Mouse (Mus musculus) olfactory bulb, adult 2 months (tissue): ENCODE data around the gene Eid2. TPM values are rescaled to one million over a fixed set of nuclear protein-coding genes. Genes with fewer than 3 reads are reported as not detected.
"Not testable (repeated sequence)": the region's sequence is repeated elsewhere in the genome, so short reads cannot be mapped to it uniquely, and the experiment has no call there.

ENCODE experiments used
- H3K27ac ChIP-seq: fragments of 200-500 bp; 2 replicates; pipeline ENCODE4 v1.5.1; 2012; ENCODE audit warnings: low read depth, low read length; ENCODE audit not compliant: insufficient read depth
- H3K4me1 ChIP-seq: fragments of 200-500 bp; 2 replicates; pipeline ENCODE4 v1.6.1; 2012; ENCODE audit warnings: low read length; ENCODE audit not compliant: control insufficient read depth, insufficient read depth
- H3K4me3 ChIP-seq: fragments of 200-500 bp; 2 replicates; pipeline ENCODE4 v1.5.1; 2012; ENCODE audit warnings: mild to moderate bottlenecking, low read depth, low read length, moderate library complexity; ENCODE audit not compliant: insufficient read depth
- CTCF ChIP-seq: fragments of 200-500 bp; IDR thresholded peaks from 2 replicates; pipeline ENCODE4 v1.5.1; 2012; ENCODE audit warnings: low read depth, mild to moderate bottlenecking, low read length, moderate library complexity; ENCODE audit not compliant: insufficient read depth
- POLR2A ChIP-seq: fragments of 200-500 bp; IDR thresholded peaks from 2 replicates; pipeline ENCODE4 v1.6.1; 2012; ENCODE audit warnings: mild to moderate bottlenecking, low read depth, low read length, moderate library complexity; ENCODE audit not compliant: insufficient read depth
- WGBS: fragments of 180-500 bp; shearing (Covaris S2); methylation state at CpG from one replicate; pipeline ENCODE4 v1.1.7; 2018; 5-methylcytosine and 5-hydroxymethylcytosine counted together
- polyA plus RNA-seq: library from polyadenylated mRNA; stranded (reverse); fragments of >200 nt; gene quantifications from 2 replicates; pipeline ENCODE4 v1.2.4, GENCODE M21; 2012; ENCODE audit warnings: low replicate concordance; ENCODE audit not compliant: missing spikeins, insufficient read depth, insufficient read length

Gene Eid2
- polyA plus RNA-seq: not detected in 2 replicates

GRCm38 (mm10) chr7:28267129-28268041, at the start of gene Eid2:
Eid2 (plus strand) TSS chr7:28267881.
- WGBS: 7% methylated on average over 57 of the region's 57 CpGs

DNA sequence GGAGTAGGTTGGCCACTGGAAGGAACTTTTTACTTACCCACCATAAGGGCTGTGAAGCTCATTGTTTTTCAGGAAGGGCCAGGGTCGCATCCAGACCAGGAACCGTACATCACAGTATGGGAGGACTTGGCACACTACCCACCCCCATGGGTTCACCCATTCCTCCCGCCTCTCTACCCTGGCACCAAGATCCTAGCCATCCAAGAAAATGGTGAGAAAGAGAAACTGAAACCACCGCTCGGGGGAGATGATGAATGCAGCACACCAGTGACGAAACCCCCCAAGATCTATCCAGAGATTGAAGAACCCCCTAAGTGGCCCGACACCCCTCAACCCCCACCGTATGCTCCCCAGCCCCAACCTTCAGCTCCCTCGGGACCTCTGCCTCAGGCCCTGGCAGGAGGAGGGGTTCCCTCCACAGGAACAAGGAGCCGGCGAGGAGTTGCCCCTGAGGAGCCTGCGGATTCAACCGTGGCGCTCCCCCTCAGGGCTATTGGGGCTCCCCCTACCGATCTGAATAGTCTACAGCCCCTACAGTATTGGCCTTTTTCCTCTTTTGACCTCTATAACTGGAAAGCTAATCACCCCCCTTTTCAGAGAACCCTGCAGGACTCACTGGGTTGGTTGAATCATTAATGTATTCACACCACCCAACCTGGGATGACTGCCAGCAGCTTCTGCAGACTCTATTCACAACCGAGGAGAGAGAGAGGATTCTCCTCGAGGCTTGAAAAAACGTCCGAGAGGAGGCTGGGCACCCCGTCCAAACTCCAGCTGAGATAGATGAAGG, 48.5 kb upstream of the Eid2 start:
- not testable (repeated sequence) for H3K27ac ChIP-seq, H3K4me1 ChIP-seq
- 24% methylated on average over 20 of the region's 20 CpGs for WGBS
- H3K4me3 ChIP-seq: peak overlapping the region; percentile 37

More at GRCm38 (mm10) chr7:28267129-28268041, at the start of gene Eid2:
- Histone ChIP-seq H3K4me3 (peak within 1 kb of the TSS; percentile 100), H3K4me1 (peaks cover 2% of the 10 kb centered on the region; the same call in 1 of the 2 replicates), H3K27ac (peak within 1 kb of the TSS; percentile 91)
- TF ChIP-seq POLR2A (peak; percentile 78), CTCF (no peak)

GRCm38 (mm10) chr7:28226836-28227235, 40.8 kb upstream of the Eid2 start:
- H3K27ac ChIP-seq, H3K4me1 ChIP-seq, H3K4me3 ChIP-seq: not testable (repeated sequence)
- 82% methylated on average over 4 of the region's 4 CpGs for WGBS

DNA sequence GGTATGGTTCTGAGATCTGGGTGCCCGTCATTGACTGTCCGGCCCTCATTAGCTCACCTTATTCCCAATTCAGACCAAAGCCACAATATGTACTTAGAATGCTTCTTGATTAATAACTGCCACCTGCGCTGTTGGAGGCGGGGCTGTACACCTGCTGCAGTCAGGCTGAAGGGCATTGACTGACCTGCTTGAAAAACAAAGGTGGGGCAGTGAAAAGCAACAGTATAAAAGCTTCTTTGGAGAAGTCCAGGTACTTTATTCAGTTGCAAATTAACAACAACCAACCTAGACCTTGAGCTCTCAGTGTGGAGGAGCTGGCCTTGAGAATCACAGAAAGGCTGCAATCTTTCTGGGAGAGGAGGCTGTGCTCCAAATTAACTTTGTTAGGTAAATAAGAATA, 40.3 kb upstream of the Eid2 start:
- not testable (repeated sequence) for H3K4me3 ChIP-seq, H3K4me1 ChIP-seq, H3K27ac ChIP-seq
- WGBS: 87% methylated on average over 4 of the region's 4 CpGs

DNA sequence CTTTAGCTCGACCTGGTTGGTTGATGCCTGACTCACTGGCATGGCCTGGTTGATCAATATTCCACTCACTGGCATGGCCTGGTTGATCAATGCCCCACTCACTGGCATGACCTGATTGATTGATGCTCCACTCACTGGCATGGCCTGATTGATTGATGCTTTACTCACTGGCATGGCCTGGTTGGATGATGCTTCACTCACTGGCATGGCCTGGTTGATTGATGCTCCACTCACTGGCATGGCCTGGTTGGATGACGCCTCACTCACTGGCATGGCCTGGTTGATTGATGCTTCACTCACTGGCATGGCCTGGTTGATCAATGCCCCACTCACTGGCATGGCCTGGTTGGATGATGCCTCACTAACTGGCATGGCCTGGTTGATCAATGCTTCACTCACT, 23.7 kb upstream of the Eid2 start:
- not testable (repeated sequence) for H3K4me1 ChIP-seq, H3K27ac ChIP-seq, H3K4me3 ChIP-seq
- 73% methylated on average over 2 of the region's 2 CpGs for WGBS

DNA sequence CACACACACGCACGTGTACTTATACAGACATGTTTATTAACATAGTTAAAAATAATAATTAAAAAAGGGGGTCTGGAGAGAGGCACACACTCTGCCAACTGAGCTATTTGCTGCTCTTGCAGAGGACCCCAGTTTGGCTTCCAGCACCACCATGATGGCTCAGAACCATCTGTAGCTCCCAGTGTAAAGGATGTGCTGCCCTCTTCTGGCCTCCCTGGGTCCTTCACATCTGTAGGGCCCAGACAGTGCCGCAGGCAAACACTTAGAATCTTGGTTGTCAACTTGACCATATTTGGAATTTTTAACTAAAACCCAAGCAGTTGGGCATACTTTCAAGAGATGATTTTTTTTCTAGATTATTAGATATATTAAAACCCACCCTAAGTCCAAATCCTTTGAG, 18.7 kb upstream of the Eid2 start:
- Histone ChIP-seq H3K27ac (no peak overlapping the region), H3K4me1 (no peaks in the 10 kb centered on the region), H3K4me3 (no peak overlapping the region)
- TF ChIP-seq CTCF (no peak), POLR2A (no peak)
- 90% methylated on average over 3 of the region's 3 CpGs for WGBS

GRCm38 (mm10) chr7:28251976-28252375, 15.7 kb upstream of the Eid2 start:
- H3K4me3 ChIP-seq: no peak overlapping the region
- 89% methylated on average over 17 of the region's 17 CpGs for WGBS
- H3K4me1 ChIP-seq: no peaks in the 10 kb centered on the region
- no peak overlapping the region for H3K27ac ChIP-seq
- TF ChIP-seq CTCF: no peak
- TF ChIP-seq POLR2A: no peak

GRCm38 (mm10) chr7:28254591-28254990, 13.1 kb upstream of the Eid2 start:
- TF ChIP-seq CTCF: no peak
- no peak for TF ChIP-seq POLR2A
- H3K4me1 ChIP-seq: no peaks in the 10 kb centered on the region
- no peak overlapping the region for H3K4me3 ChIP-seq
- WGBS: 95% methylated on average over 6 of the region's 6 CpGs
- H3K27ac ChIP-seq: no peak overlapping the region

GRCm38 (mm10) chr7:28255476-28255875, 12.2 kb upstream of the Eid2 start:
- H3K27ac ChIP-seq: no peak overlapping the region
- H3K4me1 ChIP-seq: no peaks in the 10 kb centered on the region
- no peak overlapping the region for H3K4me3 ChIP-seq
- TF ChIP-seq CTCF: no peak
- no peak for TF ChIP-seq POLR2A
- 79% methylated on average over 6 of the region's 6 CpGs for WGBS
